In genomic region chr8:95360181-95361015, GRCm38 (mm10) we compare ENCODE assay signal across 10 mouse cellular contexts. TPM values are rescaled to one million over a fixed set of nuclear protein-coding genes. Genes with fewer than 3 reads are reported as not detected.
A peak's percentile ranks its signal among the peaks of the same experiment; 100 is the strongest.
DNase-seq lines count a peak whose midpoint lies in the region; ATAC-seq lines count a peak whose summit lies in the region.
"Had no signal": no experiment of that assay in that cellular context is flagged by ENCODE, and none has a peak within 500 bp of the region (broad histone marks: within the 10 kb centered on the region; RNA-seq: fewer than 3 reads in every experiment).

No protein-coding gene starts in this region.

- peak overlapping the region; percentile 62; the same call in 1 of the 2 replicates for H3K27ac ChIP-seq in forebrain, embryonic 12.5 days
- peak overlapping the region; percentile 31; the same call in 1 of the 2 replicates for H3K27ac ChIP-seq in limb, embryonic 10.5 days
- no peak overlapping the region for H3K27ac ChIP-seq in kidney, embryonic 14.5 days (ENCODE audit: low read depth, low read length)
- H3K27ac ChIP-seq: limb, embryonic 15.5 days had no signal

- ATAC-seq in forebrain, embryonic 12.5 days (ENCODE audit: low FRiP score), result no peak
- ATAC-seq in kidney, embryonic 14.5 days (ENCODE audit: low FRiP score, low TSS enrichment), result no peak

- peak; percentile 63 for DNase-seq in left cerebral cortex, postnatal 4 days
- DNase-seq in left cerebral cortex, postnatal 25 days (ENCODE audit: low spot score in 2 of 2), result no peak
- DNase-seq in limb, embryonic 10.5 days (ENCODE audit: low spot score), result no peak
- DNase-seq in skeletal muscle tissue, adult 2 months (ENCODE audit: low read depth, low spot score), result peak; percentile 36
- no peak for DNase-seq in left cerebral cortex, postnatal 14 days (ENCODE audit: low spot score in 2 of 2)
- no peak for DNase-seq in cerebellum, adult 9-11 months
- DNase-seq: cerebellum, adult 2 months had no signal

- no peak overlapping the region for H3K4me2 ChIP-seq in forebrain, embryonic 12.5 days
- H3K4me2 ChIP-seq in kidney, embryonic 14.5 days (replicated peaks; ENCODE audit: low read depth, low read length), result no peak overlapping the region
- H3K4me2 ChIP-seq: limb, embryonic 15.5 days had no signal

- H3K36me3 ChIP-seq in forebrain, embryonic 12.5 days (replicated peaks), result no peaks in the 10 kb centered on the region
- H3K36me3 ChIP-seq in limb, embryonic 10.5 days, result peaks cover under 1% of the 10 kb centered on the region; the same call in 1 of the 2 replicates
- no peaks in the 10 kb centered on the region for H3K36me3 ChIP-seq in kidney, embryonic 14.5 days (ENCODE audit: control insufficient read depth, insufficient read depth, low read length)
- H3K36me3 ChIP-seq: limb, embryonic 15.5 days had no signal

- peaks cover 35% of the 10 kb centered on the region for H3K4me1 ChIP-seq in forebrain, embryonic 12.5 days
- peaks cover 36% of the 10 kb centered on the region for H3K4me1 ChIP-seq in limb, embryonic 10.5 days
- H3K4me1 ChIP-seq in kidney, embryonic 14.5 days (ENCODE audit: control insufficient read depth, insufficient read depth, low read length), result peaks cover 11% of the 10 kb centered on the region; the same call in 1 of the 2 replicates

- H3K9me3 ChIP-seq in forebrain, embryonic 12.5 days, result no peaks in the 10 kb centered on the region; the same call in 1 of the 2 replicates
- H3K9me3 ChIP-seq in limb, embryonic 10.5 days (replicated peaks), result no peaks in the 10 kb centered on the region
- H3K9me3 ChIP-seq in kidney, embryonic 14.5 days (ENCODE audit: control insufficient read depth, low read length), result no peaks in the 10 kb centered on the region
- H3K9me3 ChIP-seq: limb, embryonic 15.5 days had no signal

- 53% methylated on average over 7 of the region's 7 CpGs for WGBS in forebrain, embryonic 12.5 days
- WGBS in limb, embryonic 10.5 days, result 50% methylated on average over 7 of the region's 7 CpGs
- WGBS in kidney, embryonic 14.5 days, result 49% methylated on average over 7 of the region's 7 CpGs

- no peak overlapping the region for H3K4me3 ChIP-seq in forebrain, embryonic 12.5 days (replicated peaks)
- H3K4me3 ChIP-seq in limb, embryonic 10.5 days, result no peak overlapping the region
- H3K4me3 ChIP-seq in kidney, embryonic 14.5 days (ENCODE audit: low read length), result no peak overlapping the region
- H3K4me3 ChIP-seq: limb, embryonic 15.5 days had no signal

- no peaks in the 10 kb centered on the region for H3K27me3 ChIP-seq in forebrain, embryonic 12.5 days
- H3K27me3 ChIP-seq in limb, embryonic 10.5 days (ENCODE audit: low read depth, poor library complexity, severe bottlenecking), result no peaks in the 10 kb centered on the region
- H3K27me3 ChIP-seq in kidney, embryonic 14.5 days (ENCODE audit: control insufficient read depth, insufficient read depth, low read length), result no peaks in the 10 kb centered on the region
- H3K27me3 ChIP-seq: limb, embryonic 15.5 days had no signal

- H3K9ac ChIP-seq in forebrain, embryonic 12.5 days, result no peak overlapping the region
- H3K9ac ChIP-seq in kidney, embryonic 14.5 days (ENCODE audit: low read depth, low read length), result no peak overlapping the region
- H3K9ac ChIP-seq: limb, embryonic 15.5 days had no signal

- intact Hi-C loops in left cerebral cortex, postnatal 4 days (cut with DNase I), result no loop called here
- intact Hi-C loops in left cerebral cortex, postnatal 25 days (cut with DNase I), result no loop called here
- intact Hi-C loops in left cerebral cortex, postnatal 14 days (cut with DNase I), result no loop called here

RNA-seq across cellular contexts. Expression of gene Mmp15, which starts 8.3 kb away (rescaled TPM):
- 10 to 100 TPM; 40.0 to 44.2 TPM for total RNA-seq in left cerebral cortex, postnatal 4 days (2021)
- 10 to 100 TPM; 20.9 TPM for total RNA-seq in left cerebral cortex, postnatal 25 days (2021)
- polyA plus RNA-seq in forebrain, embryonic 12.5 days (2016; fragmentation: Nextera tagmentation; extraction: Ambion mirVana), result 22.8 and 24.6 TPM in 2 replicates
- 9.5 and 10.3 TPM in 2 replicates for polyA plus RNA-seq in limb, embryonic 10.5 days (2016; fragmentation: Nextera tagmentation; extraction: Ambion mirVana)
- polyA plus RNA-seq in kidney, embryonic 14.5 days (2014; fragmentation: Nextera tagmentation; extraction: Ambion mirVana), result 10.9 and 16.1 TPM in 2 replicates
- 10 to 100 TPM; 23.7 to 27.4 TPM for total RNA-seq in left cerebral cortex, postnatal 14 days (2021)

RNA-seq across cellular contexts. Expression of gene Usb1, which starts 28.3 kb away (rescaled TPM):
- total RNA-seq in left cerebral cortex, postnatal 4 days (2021), result 10 to 100 TPM; 26.5 to 32.8 TPM
- 10 to 100 TPM; 13.5 to 14.0 TPM for total RNA-seq in left cerebral cortex, postnatal 25 days (2021)
- 41.7 and 42.5 TPM in 2 replicates for polyA plus RNA-seq in forebrain, embryonic 12.5 days (2016; fragmentation: Nextera tagmentation; extraction: Ambion mirVana)
- polyA plus RNA-seq in limb, embryonic 10.5 days (2016; fragmentation: Nextera tagmentation; extraction: Ambion mirVana), result 42.0 and 45.2 TPM in 2 replicates
- polyA plus RNA-seq in kidney, embryonic 14.5 days (2014; fragmentation: Nextera tagmentation; extraction: Ambion mirVana), result 43.4 and 50.9 TPM in 2 replicates
- 10 to 100 TPM; 14.4 to 19.3 TPM for total RNA-seq in left cerebral cortex, postnatal 14 days (2021)

RNA-seq across cellular contexts. Expression of gene Zfp319, which starts 28.6 kb away (rescaled TPM):
- total RNA-seq in left cerebral cortex, postnatal 4 days (2021), result 10 to 100 TPM; 26.8 to 29.6 TPM
- total RNA-seq in left cerebral cortex, postnatal 25 days (2021), result 10 to 100 TPM; 15.0 to 17.5 TPM
- 18.1 and 20.1 TPM in 2 replicates for polyA plus RNA-seq in forebrain, embryonic 12.5 days (2016; fragmentation: Nextera tagmentation; extraction: Ambion mirVana)
- 10.3 and 11.5 TPM in 2 replicates for polyA plus RNA-seq in limb, embryonic 10.5 days (2016; fragmentation: Nextera tagmentation; extraction: Ambion mirVana)
- 6.6 and 8.7 TPM in 2 replicates for polyA plus RNA-seq in kidney, embryonic 14.5 days (2014; fragmentation: Nextera tagmentation; extraction: Ambion mirVana)
- total RNA-seq in left cerebral cortex, postnatal 14 days (2021), result 10 to 100 TPM; 16.1 to 16.3 TPM

RNA-seq across cellular contexts. Expression of gene Tepp, which starts 50.0 kb away (rescaled TPM):
- 1 to 10 TPM; 3.5 to 4.2 TPM for total RNA-seq in left cerebral cortex, postnatal 4 days (2021)
- total RNA-seq in left cerebral cortex, postnatal 25 days (2021), result not detected
- polyA plus RNA-seq in forebrain, embryonic 12.5 days (2016; fragmentation: Nextera tagmentation; extraction: Ambion mirVana), result not detected in 2 replicates
- not detected in 2 replicates for polyA plus RNA-seq in limb, embryonic 10.5 days (2016; fragmentation: Nextera tagmentation; extraction: Ambion mirVana)
- 0.43 TPM in 1 of 2 replicates, not detected in the other for polyA plus RNA-seq in kidney, embryonic 14.5 days (2014; fragmentation: Nextera tagmentation; extraction: Ambion mirVana)
- under 1 TPM; 0.74 to 0.90 TPM for total RNA-seq in left cerebral cortex, postnatal 14 days (2021)

RNA-seq across cellular contexts. Expression of gene Cngb1, which starts 54.0 kb away (rescaled TPM):
- total RNA-seq in left cerebral cortex, postnatal 4 days (2021), result under 1 TPM; 0.42 to 0.58 TPM
- under 1 TPM; 0.48 to 0.53 TPM for total RNA-seq in left cerebral cortex, postnatal 25 days (2021)
- polyA plus RNA-seq in forebrain, embryonic 12.5 days (2016; fragmentation: Nextera tagmentation; extraction: Ambion mirVana), result 0.38 and 0.40 TPM in 2 replicates
- 0.04 TPM in 1 of 2 replicates, not detected in the other for polyA plus RNA-seq in limb, embryonic 10.5 days (2016; fragmentation: Nextera tagmentation; extraction: Ambion mirVana)
- polyA plus RNA-seq in kidney, embryonic 14.5 days (2014; fragmentation: Nextera tagmentation; extraction: Ambion mirVana), result 0.60 and 1.2 TPM in 2 replicates
- 1 to 10 TPM in 1 of 2 experiments, under 1 TPM in 1; 0.97 to 1.3 TPM for total RNA-seq in left cerebral cortex, postnatal 14 days (2021)

Comparison
In these comparisons a context has a peak if more than half of its experiments do, and no peak if none do; other contexts are left out.
1. DNase-seq: peak in left cerebral cortex, postnatal 4 days (single experiment) and skeletal muscle tissue, adult 2 months (single experiment); none in left cerebral cortex, postnatal 25 days (0 of 2), limb, embryonic 10.5 days (single experiment), left cerebral cortex, postnatal 14 days (0 of 2) and cerebellum, adult 9-11 months (single experiment).